Mouse (Mus musculus) hindbrain, embryonic 12.5 days (tissue): ENCODE data around the gene Ttc32. TPM values are rescaled to one million over a fixed set of nuclear protein-coding genes. Genes with fewer than 3 reads are reported as not detected.

Experiments
- ATAC-seq: fragments of 200-750 bp; cut with Nextera tagmentation; 2 replicates; pipeline ENCODE4 v1.8.0; 2017; ENCODE audit warnings: moderate TSS enrichment; ENCODE audit not compliant: low FRiP score
- H3K27ac ChIP-seq: fragments of 300-500 bp; sonication (generic); 2 replicates; pipeline ENCODE4 v1.5.1; 2016; ENCODE audit warnings: mild to moderate bottlenecking
- H3K27me3 ChIP-seq: fragments of 300-500 bp; sonication (generic); 2 replicates; pipeline ENCODE4 v1.6.1; 2016; ENCODE audit warnings: mild to moderate bottlenecking
- H3K36me3 ChIP-seq: fragments of 300-500 bp; sonication (generic); 2 replicates; pipeline ENCODE4 v1.6.1; 2016; ENCODE audit warnings: mild to moderate bottlenecking
- H3K4me1 ChIP-seq: fragments of 300-500 bp; sonication (generic); 2 replicates; pipeline ENCODE4 v1.6.1; 2016
- H3K4me2 ChIP-seq: fragments of 300-500 bp; sonication (generic); replicated peaks from 2 replicates; pipeline ENCODE4 v1.6.1; 2016; ENCODE audit warnings: mild to moderate bottlenecking
- H3K4me3 ChIP-seq: fragments of 300-500 bp; sonication (generic); 2 replicates; pipeline ENCODE4 v1.5.1; 2016; ENCODE audit warnings: mild to moderate bottlenecking
- H3K9ac ChIP-seq: fragments of 300-500 bp; sonication (generic); 2 replicates; pipeline ENCODE4 v1.6.1; 2016; ENCODE audit warnings: mild to moderate bottlenecking, moderate library complexity
- H3K9me3 ChIP-seq: fragments of 300-500 bp; sonication (generic); replicated peaks from 2 replicates; pipeline ENCODE4 v1.6.1; 2016; ENCODE audit warnings: mild to moderate bottlenecking
- WGBS: fragments of 180-500 bp; shearing (Covaris S2); methylation state at CpG from one replicate; pipeline ENCODE4 v1.1.7; 2016; 5-methylcytosine and 5-hydroxymethylcytosine counted together
- polyA plus RNA-seq: library from polyadenylated mRNA; unstranded; fragments of >200 nt; fragmentation: Nextera tagmentation; extraction: Ambion mirVana; gene quantifications from 2 replicates; pipeline ENCODE4 v1.2.1, GENCODE M21; 2016

Gene Ttc32
- polyA plus RNA-seq = 13.1 and 15.4 TPM in 2 replicates

GRCm38 (mm10) chr12:9029888-9030723 lies at the start of gene Ttc32:
Gene Ttc32 (plus strand): TSS chr12:9029997.
- Histone ChIP-seq H3K4me2 (peak within 1 kb of the TSS; percentile 71), H3K9me3 (no peaks in the 10 kb centered on the region), H3K27ac (peak within 1 kb of the TSS; percentile 99), H3K4me3 (peak within 1 kb of the TSS; percentile 67), H3K9ac (peak within 1 kb of the TSS; percentile 88), H3K27me3 (no peaks in the 10 kb centered on the region), H3K4me1 (peaks cover 7% of the 10 kb centered on the region), H3K36me3 (0 out of 2 replicates have a peak, but pooled peaks cover 7% of the 10 kb centered on the region)
- peak; percentile 97 for ATAC-seq
- under 1% methylated on average over 66 of the region's 69 CpGs for WGBS

GRCm38 (mm10) chr12:8993231-8993630 lies 36.6 kb upstream of the Ttc32 start:
- H3K4me2 ChIP-seq = no peak overlapping the region
- no peaks in the 10 kb centered on the region for H3K9me3 ChIP-seq
- H3K9ac ChIP-seq = no peak overlapping the region
- no peaks in the 10 kb centered on the region for H3K4me1 ChIP-seq
- 72% methylated on average over 8 of the region's 8 CpGs for WGBS
- H3K36me3 ChIP-seq = peaks cover 8% of the 10 kb centered on the region
- no peak overlapping the region for H3K4me3 ChIP-seq
- no peak for ATAC-seq
- H3K27me3 ChIP-seq = no peaks in the 10 kb centered on the region
- H3K27ac ChIP-seq = no peak overlapping the region

- no peak overlapping the region for H3K27ac ChIP-seq
- no peak overlapping the region for H3K4me3 ChIP-seq
- H3K36me3 ChIP-seq = peaks cover 10% of the 10 kb centered on the region
- no peak for ATAC-seq
- H3K9ac ChIP-seq = no peak overlapping the region
- 95% methylated on average over 4 of the region's 4 CpGs for WGBS
- H3K4me2 ChIP-seq = no peak overlapping the region
- no peaks in the 10 kb centered on the region for H3K9me3 ChIP-seq
- H3K4me1 ChIP-seq = no peaks in the 10 kb centered on the region
- H3K27me3 ChIP-seq = no peaks in the 10 kb centered on the region
Measured at GRCm38 (mm10) chr12:8998318-8998717, 31.5 kb upstream of the Ttc32 start.

- Histone ChIP-seq H3K4me1 (no peaks in the 10 kb centered on the region), H3K4me3 (no peak overlapping the region), H3K27ac (no peak overlapping the region), H3K9ac (no peak overlapping the region), H3K4me2 (no peak overlapping the region), H3K27me3 (no peaks in the 10 kb centered on the region), H3K9me3 (no peaks in the 10 kb centered on the region), H3K36me3 (peaks cover 11% of the 10 kb centered on the region; the same call in 1 of the 2 replicates)
- WGBS = 14% methylated on average over 5 of the region's 5 CpGs
- 0 out of 2 replicates have a peak, but pooled peaks have one; percentile 40 for ATAC-seq
Measured at GRCm38 (mm10) chr12:9002038-9002648, 27.7 kb upstream of the Ttc32 start.

- 58% methylated on average over 4 of the region's 4 CpGs for WGBS
Measured at GRCm38 (mm10) chr12:9007146-9007545, 22.7 kb upstream of the Ttc32 start.

GRCm38 (mm10) chr12:9007811-9008210 lies 22.0 kb upstream of the Ttc32 start:
- H3K9me3 ChIP-seq = no peaks in the 10 kb centered on the region
- peaks cover 11% of the 10 kb centered on the region for H3K36me3 ChIP-seq
- H3K4me3 ChIP-seq = no peak overlapping the region
- H3K9ac ChIP-seq = no peak overlapping the region
- no peak overlapping the region for H3K27ac ChIP-seq
- no peak overlapping the region for H3K4me2 ChIP-seq
- H3K4me1 ChIP-seq = no peaks in the 10 kb centered on the region
- no peak for ATAC-seq
- no peaks in the 10 kb centered on the region for H3K27me3 ChIP-seq
- WGBS = 94% methylated on average over 6 of the region's 6 CpGs

More at GRCm38 (mm10) chr12:9007146-9007545, 22.7 kb upstream of the Ttc32 start:
- no peaks in the 10 kb centered on the region for H3K27me3 ChIP-seq
- no peak overlapping the region for H3K4me2 ChIP-seq
- no peaks in the 10 kb centered on the region for H3K9me3 ChIP-seq
- no peaks in the 10 kb centered on the region for H3K4me1 ChIP-seq
- H3K9ac ChIP-seq = no peak overlapping the region
- H3K4me3 ChIP-seq = no peak overlapping the region
- H3K36me3 ChIP-seq = 0 out of 2 replicates have a peak, but pooled peaks cover 5% of the 10 kb centered on the region
- ATAC-seq = no peak
- no peak overlapping the region for H3K27ac ChIP-seq

- Histone ChIP-seq H3K9ac (no peak overlapping the region), H3K27me3 (no peaks in the 10 kb centered on the region), H3K4me3 (no peak overlapping the region), H3K36me3 (peaks cover 13% of the 10 kb centered on the region), H3K9me3 (no peaks in the 10 kb centered on the region), H3K4me1 (no peaks in the 10 kb centered on the region), H3K4me2 (no peak overlapping the region), H3K27ac (no peak overlapping the region)
- WGBS = 65% methylated on average over 4 of the region's 4 CpGs
- no peak for ATAC-seq
Measured at GRCm38 (mm10) chr12:9010311-9010710, 19.5 kb upstream of the Ttc32 start.

GRCm38 (mm10) chr12:9016376-9016775 lies 13.4 kb upstream of the Ttc32 start:
- 94% methylated on average over 9 of the region's 9 CpGs for WGBS
- H3K27ac ChIP-seq = no peak overlapping the region
- no peak overlapping the region for H3K4me2 ChIP-seq
- H3K27me3 ChIP-seq = no peaks in the 10 kb centered on the region
- no peaks in the 10 kb centered on the region for H3K9me3 ChIP-seq
- no peaks in the 10 kb centered on the region for H3K4me1 ChIP-seq
- peaks cover 23% of the 10 kb centered on the region for H3K36me3 ChIP-seq
- no peak overlapping the region for H3K9ac ChIP-seq
- no peak overlapping the region for H3K4me3 ChIP-seq
- no peak for ATAC-seq

GRCm38 (mm10) chr12:9020431-9020830 lies 9.4 kb upstream of the Ttc32 start:
- Histone ChIP-seq H3K36me3 (peaks cover 19% of the 10 kb centered on the region; the same call in 1 of the 2 replicates), H3K9me3 (no peaks in the 10 kb centered on the region), H3K27me3 (no peaks in the 10 kb centered on the region), H3K9ac (no peak overlapping the region), H3K4me3 (no peak overlapping the region), H3K27ac (no peak overlapping the region), H3K4me2 (no peak overlapping the region), H3K4me1 (no peaks in the 10 kb centered on the region)
- ATAC-seq = no peak
- whole genome bisulfite sequencing = 89% methylated on average over 8 of the region's 8 CpGs

GRCm38 (mm10) chr12:9020986-9021385 lies 8.8 kb upstream of the Ttc32 start:
- ATAC-seq = no peak
- H3K36me3 ChIP-seq = peaks cover 19% of the 10 kb centered on the region; the same call in 1 of the 2 replicates
- H3K4me1 ChIP-seq = no peaks in the 10 kb centered on the region
- H3K9me3 ChIP-seq = no peaks in the 10 kb centered on the region
- WGBS = 75% methylated on average over 3 of the region's 3 CpGs
- H3K27ac ChIP-seq = no peak overlapping the region
- no peaks in the 10 kb centered on the region for H3K27me3 ChIP-seq
- no peak overlapping the region for H3K4me3 ChIP-seq
- no peak overlapping the region for H3K4me2 ChIP-seq
- no peak overlapping the region for H3K9ac ChIP-seq

- 69% methylated on average over 4 of the region's 4 CpGs for WGBS
- Histone ChIP-seq H3K36me3 (peaks cover 16% of the 10 kb centered on the region; the same call in 1 of the 2 replicates), H3K4me1 (no peaks in the 10 kb centered on the region), H3K27me3 (no peaks in the 10 kb centered on the region), H3K27ac (no peak overlapping the region), H3K4me2 (no peak overlapping the region), H3K9me3 (no peaks in the 10 kb centered on the region), H3K9ac (no peak overlapping the region), H3K4me3 (no peak overlapping the region)
- no peak for ATAC-seq
Measured at GRCm38 (mm10) chr12:9023031-9023430, 6.8 kb upstream of the Ttc32 start.

GRCm38 (mm10) chr12:9024071-9024470 lies 5.7 kb upstream of the Ttc32 start:
- no peaks in the 10 kb centered on the region for H3K4me1 ChIP-seq
- H3K27me3 ChIP-seq = no peaks in the 10 kb centered on the region
- no peaks in the 10 kb centered on the region for H3K9me3 ChIP-seq
- H3K27ac ChIP-seq = no peak overlapping the region
- 0 out of 2 replicates have a peak, but pooled peaks cover 10% of the 10 kb centered on the region for H3K36me3 ChIP-seq
- H3K4me2 ChIP-seq = no peak overlapping the region
- ATAC-seq = no peak
- H3K4me3 ChIP-seq = no peak overlapping the region
- 93% methylated on average over 14 of the region's 14 CpGs for WGBS
- H3K9ac ChIP-seq = no peak overlapping the region
